Mouse (Mus musculus): ENCODE data around the gene Hprt. TPM values are rescaled to one million over a fixed set of nuclear protein-coding genes. Genes with fewer than 3 reads are reported as not detected.

Hprt gene
- total RNA-seq, 2 experiments from 2014 or later, result 143 to 150 TPM

- intact Hi-C loops (cut with DNase I), result no loop called here
- DNase-seq (ENCODE audit: low spot score in 2 of 2), result no peak
Observed at GRCm38 (mm10) chrX:53039651-53040050, 51.7 kb downstream of the Hprt start.

GRCm38 (mm10) chrX:53040138-53040537 is 52.2 kb downstream of the Hprt start:
- intact Hi-C loops (cut with DNase I), result no loop called here

GRCm38 (mm10) chrX:53041006-53041405 is 53.1 kb downstream of the Hprt start:
- intact Hi-C loops (cut with DNase I), result no loop called here
- DNase-seq (ENCODE audit: low spot score in 2 of 2), result no peak

More at GRCm38 (mm10) chrX:53040138-53040537, 52.2 kb downstream of the Hprt start:
- DNase-seq (ENCODE audit: low spot score in 2 of 2), result no peak

GRCm38 (mm10) chrX:53045187-53045903 is 57.4 kb downstream of the Hprt start:
- peak in 1 of 2 experiments; percentile 4 for DNase-seq (ENCODE audit: low spot score in 2 of 2)
- intact Hi-C loops (cut with DNase I), result no loop called here

- no peak for DNase-seq (ENCODE audit: low spot score in 2 of 2)
- intact Hi-C loops (cut with DNase I), result no loop called here
Observed at GRCm38 (mm10) chrX:53046033-53046432, 58.1 kb downstream of the Hprt start.

- DNase-seq (ENCODE audit: low spot score in 2 of 2), result no peak
- intact Hi-C loops (cut with DNase I), result no loop called here
Observed at GRCm38 (mm10) chrX:53046911-53047310, 59.0 kb downstream of the Hprt start.

- no peak for DNase-seq (ENCODE audit: low spot score in 2 of 2)
- intact Hi-C loops (cut with DNase I), result no loop called here
Observed at GRCm38 (mm10) chrX:53049196-53049595, 61.3 kb downstream of the Hprt start.

GRCm38 (mm10) chrX:53050353-53050752 is 62.4 kb downstream of the Hprt start:
- no peak for DNase-seq (ENCODE audit: low spot score in 2 of 2)
- intact Hi-C loops (cut with DNase I), result loop anchor here (10.0 kb wide), 1 partner anchor 184 kb away; no protein-coding TSS in a partner anchor

- no peak for DNase-seq (ENCODE audit: low spot score in 2 of 2)
- intact Hi-C loops (cut with DNase I), result loop anchor here (10.0 kb wide), 1 partner anchor 182 kb away; no protein-coding TSS in a partner anchor
Observed at GRCm38 (mm10) chrX:53052652-53053500, 64.9 kb downstream of the Hprt start.

GRCm38 (mm10) chrX:53053885-53054284 is 65.9 kb downstream of the Hprt start:
- no peak for DNase-seq (ENCODE audit: low spot score in 2 of 2)
- intact Hi-C loops (cut with DNase I), result loop anchor here (10.0 kb wide), 1 partner anchor 181 kb away; no protein-coding TSS in a partner anchor

GRCm38 (mm10) chrX:53055771-53056170 is 67.8 kb downstream of the Hprt start:
- no peak for DNase-seq (ENCODE audit: low spot score in 2 of 2)
- intact Hi-C loops (cut with DNase I), result loop anchor here (10.0 kb wide), 1 partner anchor 179 kb away; no protein-coding TSS in a partner anchor

GRCm38 (mm10) chrX:53056627-53057026 is 68.7 kb downstream of the Hprt start:
- intact Hi-C loops (cut with DNase I), result loop anchor here (10.0 kb wide), 1 partner anchor 178 kb away; no protein-coding TSS in a partner anchor
- DNase-seq (ENCODE audit: low spot score in 2 of 2), result peak in 1 of 2 experiments; percentile 4

GRCm38 (mm10) chrX:53057054-53057759 is 69.3 kb downstream of the Hprt start:
- intact Hi-C loops (cut with DNase I), result loop anchor here (10.0 kb wide), 1 partner anchor 178 kb away; no protein-coding TSS in a partner anchor
- DNase-seq (ENCODE audit: low spot score in 2 of 2), result peak; percentile 17 to 25

- intact Hi-C loops (cut with DNase I), result loop anchor here (10.0 kb wide), 1 partner anchor 177 kb away; no protein-coding TSS in a partner anchor
- DNase-seq (ENCODE audit: low spot score in 2 of 2), result no peak
Observed at GRCm38 (mm10) chrX:53057760-53058090, 69.8 kb downstream of the Hprt start.

GRCm38 (mm10) chrX:53058459-53059280 is 70.7 kb downstream of the Hprt start:
- DNase-seq (ENCODE audit: low spot score in 2 of 2), result no peak
- intact Hi-C loops (cut with DNase I), result loop anchor here (10.0 kb wide), 1 partner anchor 176 kb away; no protein-coding TSS in a partner anchor

- DNase-seq (ENCODE audit: low spot score in 2 of 2), result no peak
- intact Hi-C loops (cut with DNase I), result loop anchor here (10.0 kb wide), 1 partner anchor 175 kb away; no protein-coding TSS in a partner anchor
Observed at GRCm38 (mm10) chrX:53059426-53060007, 71.6 kb downstream of the Hprt start.

GRCm38 (mm10) chrX:53064406-53064805 is 76.5 kb downstream of the Hprt start:
- intact Hi-C loops (cut with DNase I), result no loop called here
- no peak for DNase-seq (ENCODE audit: low spot score in 2 of 2)
